Mouse (Mus musculus) midbrain, embryonic 10.5 days (tissue): ENCODE measurements at regions not wholly inside any gene's neighbourhood (a gene's known extent, or its start where the extent isn't known, plus 50 kb on each side); places are given as distances from the start of the nearest gene placed in this dataset.
A peak's percentile ranks its signal among the peaks of the same experiment; 100 is the strongest.

Source experiments
- DNase-seq: peaks from one replicate; pipeline ENCODE4 v3.0.0-alpha.2; 2017; ENCODE audit warnings: low spot score
- H3K27ac ChIP-seq: fragments of 300-500 bp; sonication (generic); replicated peaks from 2 replicates; pipeline ENCODE4 v1.5.1; 2016; ENCODE audit warnings: mild to moderate bottlenecking
- H3K27me3 ChIP-seq: fragments of 300-500 bp; sonication (generic); 2 replicates; pipeline ENCODE4 v1.6.1; 2016; ENCODE audit warnings: low read depth, mild to moderate bottlenecking; ENCODE audit not compliant: poor library complexity, severe bottlenecking
- H3K36me3 ChIP-seq: fragments of 300-500 bp; sonication (generic); 2 replicates; pipeline ENCODE4 v1.6.1; 2016; ENCODE audit warnings: mild to moderate bottlenecking, moderate library complexity
- H3K4me1 ChIP-seq: fragments of 300-500 bp; sonication (generic); 2 replicates; pipeline ENCODE4 v1.6.1; 2016
- H3K4me3 ChIP-seq: fragments of 300-500 bp; sonication (generic); 2 replicates; pipeline ENCODE4 v1.5.1; 2016; ENCODE audit warnings: mild to moderate bottlenecking, moderate library complexity
- H3K9me3 ChIP-seq: fragments of 300-500 bp; sonication (generic); replicated peaks from 2 replicates; pipeline ENCODE4 v1.6.1; 2016; ENCODE audit warnings: mild to moderate bottlenecking
- WGBS: fragments of 180-500 bp; shearing (Covaris S2); methylation state at CpG from one replicate; pipeline ENCODE4 v1.1.7; 2016; 5-methylcytosine and 5-hydroxymethylcytosine counted together

- Histone ChIP-seq H3K9me3 (no peaks in the 10 kb centered on the region), H3K36me3 (no peaks in the 10 kb centered on the region), H3K4me1 (peaks cover 15% of the 10 kb centered on the region), H3K27ac (peak overlapping the region; percentile 49; the same call in 1 of the 2 replicates), H3K4me3 (no peak overlapping the region), H3K27me3 (no peaks in the 10 kb centered on the region)
- no peak for DNase-seq
- 66% methylated on average over 2 of the region's 2 CpGs for WGBS
Observed at GRCm38 (mm10) chr2:56460625-56461590, 662.9 kb downstream of the Nr4a2 start.

DNA sequence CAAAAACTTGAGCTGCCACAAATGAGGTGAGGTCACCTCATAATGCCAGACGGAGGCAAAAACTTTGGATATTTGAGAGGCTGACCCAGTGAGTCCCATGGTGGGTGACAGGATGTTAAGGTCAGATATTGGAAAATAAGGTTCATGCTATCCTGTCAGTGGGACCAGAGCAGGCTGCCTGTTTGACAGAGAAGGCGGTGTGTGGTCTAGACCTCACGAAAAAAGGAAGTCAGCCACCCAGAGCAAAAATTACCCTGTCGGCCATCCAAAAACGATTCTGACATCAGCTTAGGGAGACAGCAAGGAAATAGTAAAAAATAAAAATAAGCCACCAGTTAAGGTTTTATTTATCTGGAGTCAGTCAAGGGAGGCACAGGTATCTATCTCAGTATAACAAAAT is 664.4 kb downstream of the Nr4a2 start:
- no peak for DNase-seq
- Histone ChIP-seq H3K9me3 (no peaks in the 10 kb centered on the region), H3K36me3 (no peaks in the 10 kb centered on the region)

DNA sequence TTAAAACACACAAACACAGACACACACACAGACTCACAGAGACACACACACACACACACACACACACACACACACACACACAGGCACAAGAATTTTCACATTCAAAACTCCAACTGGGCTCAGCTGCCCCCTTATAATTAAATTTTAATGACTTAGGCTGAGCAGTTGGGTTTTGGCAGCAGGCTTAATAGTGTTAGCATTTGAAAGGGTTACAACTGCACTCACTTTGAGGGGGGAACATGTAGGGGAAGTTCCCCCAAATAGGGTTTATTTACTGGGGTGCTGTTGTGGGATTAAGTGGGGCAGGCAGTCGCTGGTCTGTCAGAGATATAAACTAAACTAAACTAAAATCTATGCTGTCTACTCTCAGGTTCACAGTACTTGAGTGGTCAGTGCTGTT is 666.2 kb downstream of the Nr4a2 start:
- no peaks in the 10 kb centered on the region for H3K9me3 ChIP-seq
- 20% methylated on average over 1 of the region's 1 CpGs for WGBS
- H3K36me3 ChIP-seq: no peaks in the 10 kb centered on the region
- DNase-seq: no peak
- H3K27ac ChIP-seq: no peak overlapping the region
- H3K4me1 ChIP-seq: peaks cover 26% of the 10 kb centered on the region
- no peaks in the 10 kb centered on the region for H3K27me3 ChIP-seq
- H3K4me3 ChIP-seq: no peak overlapping the region

More for the DNA sequence above, 664.4 kb downstream of the Nr4a2 start:
- Histone ChIP-seq H3K4me3 (no peak overlapping the region), H3K27ac (no peak overlapping the region), H3K27me3 (no peaks in the 10 kb centered on the region), H3K4me1 (peaks cover 25% of the 10 kb centered on the region)
- WGBS: 71% methylated on average over 5 of the region's 5 CpGs

DNA sequence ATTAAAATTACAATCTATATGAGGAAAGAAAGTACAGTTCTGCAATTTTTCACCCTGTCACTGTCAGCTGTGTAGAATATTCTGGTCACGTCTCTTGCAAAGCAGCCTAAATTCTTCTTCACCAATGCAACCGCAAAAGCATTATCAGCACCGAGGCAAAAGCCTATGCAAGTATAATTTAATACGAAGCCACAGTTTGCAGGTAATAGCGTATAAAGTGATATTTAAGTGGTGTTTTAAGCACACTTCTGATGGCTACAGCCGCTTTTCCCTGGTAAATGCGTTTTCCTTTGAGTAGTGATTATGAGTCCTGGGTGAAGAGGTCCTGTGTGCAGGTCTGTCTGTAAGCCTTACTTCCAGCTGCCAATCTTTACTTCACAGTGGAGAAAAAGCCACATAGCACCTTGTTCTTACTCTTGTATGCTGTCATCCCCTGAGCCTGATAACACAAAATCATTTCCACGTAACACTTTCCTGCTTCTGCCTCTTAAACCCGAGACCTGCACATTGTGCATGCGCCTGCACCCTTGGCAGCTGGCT is 667.9 kb downstream of the Nr4a2 start:
- DNase-seq: no peak
- H3K4me1 ChIP-seq: peaks cover 26% of the 10 kb centered on the region
- 73% methylated on average over 10 of the region's 10 CpGs for WGBS
- H3K4me3 ChIP-seq: no peak overlapping the region
- H3K27ac ChIP-seq: no peak overlapping the region
- no peaks in the 10 kb centered on the region for H3K27me3 ChIP-seq
- H3K9me3 ChIP-seq: no peaks in the 10 kb centered on the region
- H3K36me3 ChIP-seq: no peaks in the 10 kb centered on the region

- Histone ChIP-seq H3K27me3 (no peaks in the 10 kb centered on the region), H3K4me3 (peak overlapping the region; percentile 45), H3K36me3 (no peaks in the 10 kb centered on the region), H3K9me3 (no peaks in the 10 kb centered on the region), H3K4me1 (peaks cover 26% of the 10 kb centered on the region), H3K27ac (peak overlapping the region; percentile 65)
- DNase-seq: peak; percentile 27
- 6% methylated on average over 11 of the region's 11 CpGs for WGBS
Observed at GRCm38 (mm10) chr2:56454611-56455066, 669.2 kb downstream of the Nr4a2 start.

- Histone ChIP-seq H3K27ac (no peak overlapping the region), H3K27me3 (no peaks in the 10 kb centered on the region), H3K4me3 (no peak overlapping the region), H3K4me1 (no peaks in the 10 kb centered on the region), H3K36me3 (no peaks in the 10 kb centered on the region), H3K9me3 (no peaks in the 10 kb centered on the region)
- 81% methylated on average over 10 of the region's 10 CpGs for WGBS
- no peak for DNase-seq
Observed at GRCm38 (mm10) chr2:56440916-56441315, 682.9 kb downstream of the Nr4a2 start.
